Mouse (Mus musculus): ENCODE measurements around the gene Triobp. TPM values are rescaled to one million over a fixed set of nuclear protein-coding genes. Genes with fewer than 3 reads are reported as not detected.

The Triobp gene
- total and polyA plus RNA-seq, 3 experiments, result 93.7 to 134 (median 129) TPM

GRCm38 (mm10) chr15:78962885-78963284 lies 15.4 kb downstream of the Triobp start:
- DNase-seq, result peak; percentile 78

- DNase-seq, result peak; percentile 79
These were observed 24.1 kb downstream of the Triobp start for GRCm38 (mm10) chr15:78971626-78972025.

DNA sequence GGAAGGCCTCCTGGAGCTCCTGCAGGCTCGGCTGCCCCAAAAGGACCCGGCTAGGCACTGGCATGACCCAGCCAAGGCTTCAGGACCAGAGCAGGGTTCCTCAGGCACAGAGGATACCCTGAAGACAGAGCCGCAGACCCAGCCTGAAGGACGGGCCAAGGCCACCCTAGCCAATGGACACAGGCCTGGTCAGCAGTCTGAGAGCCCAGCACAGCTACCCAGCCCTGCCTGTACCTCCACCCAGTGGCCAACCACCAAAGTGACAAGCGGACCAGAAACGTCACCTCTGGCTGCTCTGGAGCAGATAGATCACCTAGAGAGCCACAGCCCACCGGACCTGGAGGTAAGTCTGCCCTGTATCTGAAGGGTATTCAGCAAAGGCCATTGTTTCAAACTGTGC lies 26.4 kb downstream of the Triobp start:
- DNase-seq, result peak; percentile 80

- no peak for DNase-seq
These were observed 30.2 kb downstream of the Triobp start for GRCm38 (mm10) chr15:78977676-78978159.

DNA sequence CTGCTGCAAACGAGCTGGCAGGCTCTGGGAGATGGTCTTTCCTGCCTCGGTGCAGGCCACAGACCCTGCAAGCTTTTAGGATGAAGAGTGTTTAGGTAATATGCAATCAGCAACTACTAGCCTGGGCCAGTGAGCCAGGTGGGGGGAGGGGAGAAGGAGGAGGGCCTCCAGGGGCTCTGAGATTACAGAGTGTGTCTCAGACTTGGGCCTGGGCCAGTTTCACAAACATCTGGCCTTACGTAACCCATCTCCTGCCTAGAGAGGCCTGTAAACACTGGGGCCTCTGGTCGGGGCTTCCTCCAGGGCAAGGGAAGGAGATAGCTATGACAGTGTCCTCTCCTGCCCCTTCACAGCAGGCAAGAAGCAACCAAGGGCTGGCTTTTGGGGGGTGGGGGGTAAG lies 31.4 kb downstream of the Triobp start:
- peak; percentile 83 for DNase-seq

DNA sequence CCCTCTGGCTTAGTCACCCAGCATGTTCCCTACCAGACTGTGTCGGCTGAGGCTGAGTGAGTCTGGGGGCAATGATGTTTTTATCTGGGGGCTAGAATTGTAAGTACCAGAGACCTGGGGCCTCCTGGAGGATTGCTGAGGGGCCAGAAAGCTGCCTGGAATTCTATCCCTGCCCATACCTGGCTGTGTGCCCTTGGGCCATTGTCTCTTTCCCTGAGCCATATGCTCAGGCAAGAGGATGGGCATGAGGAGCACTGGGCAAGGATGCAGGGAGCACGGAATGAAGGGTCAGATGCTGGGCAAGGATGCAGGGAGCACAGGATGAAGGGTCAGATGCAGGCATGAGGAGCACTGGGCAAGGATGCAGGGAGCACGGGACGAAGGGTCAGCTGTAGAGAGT lies 32.6 kb downstream of the Triobp start:
- no peak for DNase-seq

- DNase-seq, result peak; percentile 96
These were observed 35.3 kb downstream of the Triobp start for GRCm38 (mm10) chr15:78982658-78983435.

DNA sequence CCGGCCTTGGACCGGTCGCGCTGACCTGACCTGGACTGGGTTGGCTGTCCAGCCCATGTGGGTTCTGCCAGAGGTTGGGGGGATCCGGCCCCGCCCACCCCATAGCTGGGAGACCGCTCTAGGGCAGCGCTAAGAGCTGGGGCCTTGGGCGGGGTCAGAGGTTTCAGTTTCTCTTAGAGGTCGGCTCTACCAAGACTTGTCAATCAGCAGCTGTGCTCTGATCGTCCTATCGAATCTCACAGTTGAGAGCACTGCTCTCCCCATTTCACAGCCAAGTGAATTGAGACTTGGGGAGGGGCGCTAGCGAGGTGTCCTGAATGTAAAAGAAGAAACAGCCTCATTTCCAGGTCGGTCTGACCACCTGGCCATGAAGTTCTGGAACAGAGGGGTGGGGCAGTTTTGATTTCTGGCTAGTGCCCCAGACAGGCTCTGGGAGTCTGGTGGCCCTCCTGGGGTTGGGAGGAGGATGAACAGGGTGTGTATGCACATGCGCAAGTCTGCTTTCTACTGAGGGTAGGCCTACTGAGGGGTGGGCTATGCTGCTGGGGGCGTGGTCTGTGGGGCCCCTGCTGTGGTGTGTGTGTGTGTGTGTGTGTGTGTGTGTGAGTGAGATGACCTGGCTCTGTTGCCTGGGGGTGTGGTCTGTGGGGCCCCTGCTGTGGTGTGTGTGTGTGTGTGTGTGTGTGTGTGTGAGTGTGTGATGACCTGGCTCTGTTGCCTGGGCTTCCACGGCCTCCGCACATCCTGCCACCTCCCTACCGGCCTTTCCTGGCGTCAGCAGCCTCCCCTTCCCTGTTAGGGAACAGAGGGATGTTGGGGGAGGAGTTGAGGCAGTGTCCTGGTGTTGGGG lies 36.1 kb downstream of the Triobp start:
- peak; percentile 80 for DNase-seq

DNA sequence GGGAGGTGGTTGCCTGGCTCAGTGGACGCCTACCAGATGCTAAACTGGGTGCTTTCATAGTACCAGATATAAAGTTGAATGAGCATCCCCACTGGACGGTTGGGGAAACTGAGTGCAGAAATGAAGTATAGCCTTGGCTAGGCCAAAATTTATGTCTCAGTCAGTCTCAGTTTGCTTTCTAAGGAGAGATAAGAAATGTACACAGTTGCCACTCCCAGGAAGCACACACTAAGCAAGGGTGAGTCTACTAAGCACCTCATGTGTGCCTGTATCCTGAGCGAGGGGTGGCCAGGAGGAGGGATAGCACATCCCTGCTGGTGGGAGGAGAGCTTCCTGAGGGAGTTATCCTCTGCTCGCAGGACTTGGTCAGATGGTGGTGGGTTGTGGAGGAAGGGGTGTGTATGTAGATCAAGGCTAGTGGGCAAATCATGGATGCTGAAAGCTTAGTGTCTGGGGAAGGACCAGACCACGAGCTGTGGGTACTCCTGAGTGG lies 36.8 kb downstream of the Triobp start:
- no peak for DNase-seq

DNA sequence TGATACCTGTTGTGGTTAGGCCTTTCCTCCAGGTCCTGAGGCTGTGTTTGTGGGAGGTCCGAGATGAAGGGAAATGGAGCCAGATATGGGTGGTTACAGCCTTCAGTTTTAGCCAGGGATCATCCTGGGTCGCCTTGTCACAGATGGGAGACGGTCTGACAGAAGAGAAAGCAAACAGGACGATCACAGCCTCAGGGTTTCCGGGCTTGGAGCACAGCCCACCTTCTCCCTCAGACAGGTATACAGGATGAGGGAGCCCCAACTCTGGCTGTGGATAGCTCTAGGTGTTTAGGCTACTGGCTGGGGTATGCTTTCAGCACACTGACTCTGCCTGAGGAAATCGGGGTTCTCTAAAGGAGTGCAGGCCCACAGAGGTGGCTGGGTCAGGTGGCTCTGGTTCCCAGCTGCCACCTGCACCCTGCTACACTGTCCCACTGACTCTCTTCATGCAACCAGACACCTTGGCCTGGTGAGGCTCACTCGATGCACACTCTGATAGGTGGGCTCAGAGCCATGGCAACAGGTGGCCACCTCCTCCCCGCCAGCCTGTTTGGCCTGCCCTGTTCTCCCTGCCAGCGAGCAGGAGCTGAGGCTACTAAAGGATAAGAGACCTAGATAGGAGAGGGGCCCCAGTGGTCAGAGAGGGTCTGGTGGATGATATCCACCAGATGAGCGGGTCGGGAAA lies 39.2 kb downstream of the Triobp start:
- no peak for DNase-seq

- DNase-seq, result peak; percentile 96
These were observed 41.0 kb downstream of the Triobp start for GRCm38 (mm10) chr15:78988499-78988971.

DNA sequence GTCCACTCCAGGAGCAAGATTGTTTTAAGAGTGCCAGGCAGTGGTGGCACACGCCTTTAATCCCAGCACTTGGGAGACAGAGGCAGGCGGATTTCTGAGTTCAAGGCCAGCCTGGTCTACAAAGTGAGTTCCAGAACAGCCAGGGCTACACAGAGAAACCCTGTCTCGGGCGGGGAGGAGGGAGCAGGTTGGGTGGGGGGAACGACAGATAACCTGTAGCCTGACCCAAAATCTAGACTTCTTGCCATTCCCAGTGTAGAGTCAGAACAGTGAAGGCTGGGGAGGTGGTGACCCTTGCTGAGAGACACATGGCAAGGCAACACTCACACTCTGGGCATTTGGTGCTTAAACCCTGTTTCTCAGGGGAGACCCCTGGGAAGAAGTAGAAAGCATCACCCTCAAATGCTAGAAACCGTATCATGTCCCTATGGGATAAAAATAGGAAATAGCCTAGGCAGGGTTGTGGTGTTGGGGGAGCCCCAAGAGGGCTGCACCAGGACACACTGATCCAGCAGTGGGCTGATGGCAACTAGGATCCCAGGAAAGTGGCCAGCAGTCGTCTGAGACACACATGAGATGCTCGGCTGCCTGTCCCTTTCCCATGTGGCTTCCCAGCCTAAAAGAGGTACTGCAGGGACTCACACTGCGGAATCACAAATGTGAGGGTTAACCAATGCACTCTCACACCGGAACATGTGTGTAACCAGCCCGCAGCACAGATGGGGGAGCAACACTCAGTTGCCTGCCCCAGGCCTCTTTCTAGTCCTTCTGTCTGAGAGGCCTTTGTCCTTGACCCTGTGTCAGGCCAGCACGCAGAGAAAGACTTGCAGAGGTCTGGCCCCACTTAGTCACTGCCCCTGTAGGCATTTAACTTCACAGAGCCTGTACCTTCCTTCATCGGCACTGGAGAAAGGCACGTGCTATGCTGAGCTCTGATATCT lies 41.9 kb downstream of the Triobp start:
- DNase-seq, result peak; percentile 76

DNA sequence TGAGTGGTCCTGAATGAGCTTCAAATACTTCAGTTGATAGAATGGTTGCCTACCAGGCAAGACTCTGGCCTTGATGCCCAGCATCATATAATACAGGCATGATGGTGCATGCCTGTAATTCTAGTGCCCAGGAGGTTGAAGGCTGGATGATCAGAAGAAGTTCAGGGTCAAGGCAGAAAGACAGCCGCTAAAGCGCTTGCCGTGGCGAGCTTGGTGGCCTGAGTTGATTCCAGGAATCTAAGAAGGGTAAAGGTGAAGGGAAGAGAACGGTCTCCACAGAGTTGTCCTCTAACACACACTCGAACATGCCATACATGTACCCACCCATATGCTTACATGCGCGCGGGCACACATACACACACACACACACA lies 42.6 kb downstream of the Triobp start:
- DNase-seq, result peak; percentile 56

- DNase-seq, result peak; percentile 73
These were observed 43.5 kb downstream of the Triobp start for GRCm38 (mm10) chr15:78990970-78991525.

GRCm38 (mm10) chr15:78992235-78992634 lies 44.7 kb downstream of the Triobp start:
- no peak for DNase-seq

DNA sequence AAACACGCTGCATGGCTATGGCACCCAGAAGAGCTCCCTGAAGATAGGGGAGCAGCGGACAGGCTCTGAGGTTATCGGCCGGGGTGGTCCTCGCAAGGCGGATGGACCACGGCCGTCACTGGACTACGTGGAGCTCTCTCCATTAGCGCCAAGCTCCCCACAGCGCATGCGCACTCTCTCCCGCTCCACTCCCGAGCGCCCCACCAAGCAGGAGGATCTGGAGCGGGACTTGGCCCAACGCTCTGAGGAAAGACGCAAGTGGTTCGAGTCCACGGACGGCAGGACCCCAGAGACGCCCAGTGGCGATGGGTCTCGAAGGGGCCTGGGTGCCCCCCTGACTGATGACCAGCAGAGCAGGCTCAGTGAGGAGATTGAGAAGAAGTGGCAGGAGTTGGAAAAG lies 45.4 kb downstream of the Triobp start:
- DNase-seq, result no peak

DNA sequence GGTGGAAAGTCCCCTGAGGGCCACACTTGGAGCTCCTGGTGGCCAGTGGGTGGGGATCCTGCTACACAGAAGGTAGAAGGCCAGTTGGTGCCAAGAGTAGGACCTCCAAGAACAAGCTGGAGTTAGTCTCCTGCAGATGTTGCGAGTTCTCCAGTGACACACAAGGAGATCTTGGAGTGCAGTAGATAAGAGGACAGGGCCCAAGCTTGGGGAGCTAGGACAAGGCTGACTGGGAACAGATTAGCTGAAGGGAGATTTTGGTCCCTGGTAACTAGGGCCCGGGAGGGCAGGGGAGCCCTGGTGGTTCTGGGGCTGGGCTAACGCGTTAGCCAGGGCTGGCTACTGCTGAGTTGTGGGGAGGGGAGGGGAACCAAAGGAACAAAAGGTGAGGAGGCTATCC lies 48.4 kb downstream of the Triobp start:
- DNase-seq, result no peak

- DNase-seq, result no peak
These were observed 49.1 kb downstream of the Triobp start for GRCm38 (mm10) chr15:78996663-78997062.

- no peak for DNase-seq
These were observed 50.8 kb downstream of the Triobp start for GRCm38 (mm10) chr15:78998348-78998747.

GRCm38 (mm10) chr15:78999586-78999985 lies 52.1 kb downstream of the Triobp start:
- no peak for DNase-seq

DNA sequence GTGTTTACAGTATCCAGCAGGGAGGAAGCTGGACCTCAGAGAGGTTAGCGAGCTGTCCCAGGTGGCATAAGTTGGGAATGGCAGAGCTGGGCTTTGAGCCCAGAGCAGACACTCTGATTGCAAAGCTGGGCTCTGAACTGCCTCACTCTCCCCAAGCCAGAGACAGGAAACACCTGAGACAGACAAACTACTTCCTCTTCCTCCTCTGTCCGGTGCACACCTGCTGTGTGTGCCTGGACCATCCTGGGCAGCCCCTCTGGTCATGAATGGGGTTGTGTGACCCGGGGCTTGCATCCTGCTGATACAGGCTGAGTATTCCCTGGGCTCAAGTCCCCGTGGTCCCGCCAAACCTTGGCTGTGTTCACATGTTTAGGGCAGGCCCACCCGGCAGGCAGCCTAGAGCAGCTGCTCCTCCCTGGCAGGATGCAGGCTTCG lies 52.9 kb downstream of the Triobp start:
- no peak for DNase-seq
